Mouse (Mus musculus): Measurements from ENCODE around the gene Tmem97.
A peak's percentile ranks its signal among the peaks of the same experiment; 100 is the strongest.
"Not testable (repeated sequence)": the region's sequence is repeated elsewhere in the genome, so short reads cannot be mapped to it uniquely, and the experiment has no call there.

Tmem97 gene

DNA sequence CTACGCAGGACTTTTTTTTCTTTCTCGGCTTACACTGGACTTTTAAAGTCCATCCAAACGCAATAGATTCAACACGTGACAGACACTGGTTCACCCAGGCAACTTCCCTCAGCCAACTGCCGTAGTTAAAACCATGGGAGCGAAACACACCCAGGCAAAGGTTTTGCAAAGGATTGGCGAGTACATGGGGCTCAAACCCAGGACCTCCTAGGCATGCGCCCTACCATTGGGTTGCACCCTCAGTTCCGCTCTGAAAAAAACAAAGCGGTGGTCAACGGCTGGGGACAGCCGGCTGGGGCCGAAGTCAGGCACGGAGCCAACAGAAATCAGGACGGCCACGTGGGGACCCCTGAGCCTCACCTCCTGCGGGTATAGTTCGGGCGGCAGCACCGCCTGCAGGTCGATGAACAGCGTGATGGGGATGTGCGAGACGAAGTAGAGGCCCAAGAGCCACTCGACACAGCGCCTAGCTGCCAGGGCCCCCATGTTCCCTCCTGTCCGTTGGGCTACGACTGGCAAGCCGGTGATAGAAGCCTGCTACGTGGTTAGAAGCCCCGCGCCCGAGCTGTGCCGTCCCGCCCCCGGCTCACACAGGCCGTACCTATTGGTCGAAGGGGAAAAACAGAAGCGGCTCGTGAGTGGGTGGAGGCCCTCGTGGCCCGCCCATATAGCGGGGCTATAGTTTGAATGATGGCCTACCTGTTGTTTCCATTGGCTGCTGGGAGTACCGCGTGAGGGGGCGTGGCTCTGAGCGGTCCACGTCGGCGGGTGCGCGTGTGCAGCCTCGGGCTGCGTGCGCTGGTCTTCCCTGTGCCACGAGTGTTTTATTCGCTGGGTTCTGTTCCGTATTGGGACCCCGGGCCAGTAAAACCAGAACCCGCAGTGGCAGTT is at the start of gene Tmem97:
Tmem97 (minus strand) TSS at position 610 of the 891 bp plus-strand sequence.
- peak; percentile 78 for DNase-seq (ENCODE audit: extremely low read depth, low read depth, low spot score)

DNA sequence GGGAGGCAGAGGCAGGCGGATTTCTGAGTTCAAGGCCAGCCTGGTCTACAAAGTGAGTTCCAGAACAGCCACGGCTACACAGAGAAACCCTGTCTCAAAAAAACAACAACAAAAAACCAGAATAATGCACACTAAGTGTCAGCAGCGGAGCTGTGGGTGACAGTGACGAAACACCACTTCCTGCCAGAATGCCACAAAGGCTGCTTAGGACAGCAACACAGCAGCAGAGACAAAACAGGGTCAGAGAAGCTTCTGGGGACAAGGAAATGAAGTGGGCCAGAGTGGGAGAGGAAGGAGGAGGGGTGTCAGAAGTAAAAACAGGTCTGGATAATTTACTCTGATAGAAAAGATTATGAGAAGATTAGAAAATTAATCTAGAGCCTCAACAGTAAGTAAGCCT is 49.5 kb upstream of the Tmem97 start:
- no peak for DNase-seq (ENCODE audit: extremely low read depth, low read depth, low spot score)

DNA sequence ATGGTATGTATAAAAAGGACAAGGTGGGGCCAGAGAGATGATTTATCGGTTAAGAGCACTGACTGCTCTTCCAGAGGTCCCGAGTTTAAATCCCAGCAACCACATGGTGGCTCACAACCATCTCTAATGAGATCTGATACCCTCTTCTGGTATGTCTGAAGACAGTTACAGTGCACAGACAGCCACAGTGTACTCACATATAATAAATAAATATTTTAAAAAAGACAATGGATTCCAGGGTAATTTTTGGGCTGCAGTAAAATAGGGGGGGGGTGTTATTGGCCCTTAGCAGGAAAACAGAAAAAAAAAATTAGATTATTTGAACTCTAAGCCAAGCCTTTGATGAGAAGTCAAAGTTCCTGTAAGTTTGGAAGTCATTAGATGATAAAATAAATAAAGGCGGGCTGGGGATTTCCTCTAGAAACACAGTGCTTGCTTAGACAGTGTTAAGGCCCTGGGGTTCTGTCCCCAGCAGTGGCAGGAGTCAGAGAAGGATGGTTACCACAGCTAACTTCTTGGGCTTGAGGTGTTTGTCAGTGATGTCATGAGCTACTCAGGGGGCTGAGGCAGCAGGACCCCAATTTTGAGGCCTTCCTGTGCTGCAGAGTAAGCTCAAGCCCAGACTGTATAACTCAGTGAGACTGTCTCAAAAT is 48.3 kb upstream of the Tmem97 start:
- no peak for DNase-seq (ENCODE audit: extremely low read depth, low read depth, low spot score)

DNA sequence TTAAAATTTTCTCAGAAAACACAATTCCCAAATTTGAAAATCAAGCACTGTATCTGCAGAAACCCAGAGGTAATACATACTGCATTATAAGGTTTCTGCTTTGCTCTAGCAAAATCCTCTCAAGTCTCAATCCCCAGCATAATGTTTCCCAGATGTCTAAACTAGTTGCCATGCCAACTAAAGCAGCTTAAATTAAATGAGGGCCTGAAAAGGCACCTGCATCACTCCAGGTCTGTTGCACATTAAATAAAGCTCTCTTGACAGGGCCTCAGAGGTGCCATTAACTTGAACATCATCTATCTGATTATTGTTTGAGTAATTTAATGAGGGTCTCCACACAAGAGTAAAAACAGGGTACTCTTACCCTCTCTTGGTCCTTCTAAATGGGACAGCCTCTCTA is 46.2 kb upstream of the Tmem97 start:
- no peak for DNase-seq (ENCODE audit: extremely low read depth, low read depth, low spot score)

DNA sequence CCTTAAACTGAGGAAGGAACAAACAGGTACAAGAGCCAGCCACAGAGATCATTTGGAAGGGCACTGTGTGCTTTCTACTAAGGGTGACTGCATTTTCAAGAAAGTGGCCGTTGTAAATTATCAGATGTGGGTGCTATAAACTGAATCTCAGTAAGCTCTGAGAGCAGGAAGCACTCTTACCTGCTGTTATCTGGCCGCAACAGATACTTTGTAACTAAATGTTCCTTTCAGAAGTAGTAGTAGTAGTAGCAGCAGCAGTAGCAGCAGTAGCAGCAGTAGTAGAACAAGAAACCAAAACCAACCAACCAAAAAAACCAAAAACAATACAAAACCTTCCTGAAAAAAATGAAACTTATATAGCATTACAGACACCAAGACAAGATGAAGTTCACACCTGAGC is 45.2 kb upstream of the Tmem97 start:
- no peak for DNase-seq (ENCODE audit: extremely low read depth, low read depth, low spot score)

DNA sequence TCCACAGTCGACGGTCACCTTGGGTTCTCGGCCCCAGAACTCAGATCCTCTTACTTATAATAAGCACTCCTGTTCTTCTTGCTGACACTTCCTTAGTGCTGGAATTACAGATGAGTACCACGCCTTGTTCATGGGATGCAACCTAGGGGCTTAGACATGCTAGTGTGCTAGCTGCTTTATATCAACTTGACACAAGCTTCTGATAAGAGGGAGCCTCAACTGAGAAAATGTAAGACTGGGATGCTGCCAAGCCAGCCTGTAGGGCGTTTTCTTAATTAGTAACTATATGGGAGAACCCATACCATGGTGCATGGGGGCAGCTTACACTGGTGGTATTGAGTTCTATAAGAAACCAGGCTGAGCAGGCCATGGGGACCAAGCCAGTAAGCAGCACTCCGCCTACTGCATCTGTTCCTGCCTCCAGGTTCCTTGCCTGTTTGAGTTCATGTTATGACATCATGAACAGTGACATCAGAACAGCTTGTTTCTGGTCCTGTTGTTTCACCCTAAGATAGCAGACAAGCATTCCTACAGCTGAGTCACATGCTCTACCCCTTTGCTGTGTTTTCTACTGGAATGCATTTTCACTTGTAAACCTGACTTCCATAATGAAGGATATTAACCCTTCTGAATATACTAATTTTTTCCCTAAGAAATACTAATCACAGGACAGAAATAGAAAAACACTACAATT is 43.8 kb upstream of the Tmem97 start:
- DNase-seq (ENCODE audit: extremely low read depth, low read depth, low spot score), result no peak

DNA sequence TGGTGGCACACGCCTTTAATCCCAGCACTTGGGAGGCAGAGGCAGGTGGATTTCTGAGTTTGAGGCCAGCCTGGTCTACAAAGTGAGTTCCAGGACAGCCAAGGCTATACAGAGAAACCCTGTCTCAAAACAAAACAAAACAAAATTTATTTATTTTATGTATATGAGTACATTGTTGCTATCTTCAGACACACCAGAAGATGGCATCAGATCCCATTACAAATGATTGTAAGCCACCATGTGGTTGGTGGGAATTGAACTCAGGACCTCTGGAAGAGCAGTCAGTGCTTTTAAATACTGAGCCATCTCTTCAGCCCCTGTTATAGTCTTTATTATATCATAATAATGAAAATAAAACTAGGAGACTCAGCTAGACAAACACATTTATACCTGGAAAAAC is 37.1 kb upstream of the Tmem97 start:
- not testable (repeated sequence) for DNase-seq (ENCODE audit: extremely low read depth, low read depth, low spot score)

DNA sequence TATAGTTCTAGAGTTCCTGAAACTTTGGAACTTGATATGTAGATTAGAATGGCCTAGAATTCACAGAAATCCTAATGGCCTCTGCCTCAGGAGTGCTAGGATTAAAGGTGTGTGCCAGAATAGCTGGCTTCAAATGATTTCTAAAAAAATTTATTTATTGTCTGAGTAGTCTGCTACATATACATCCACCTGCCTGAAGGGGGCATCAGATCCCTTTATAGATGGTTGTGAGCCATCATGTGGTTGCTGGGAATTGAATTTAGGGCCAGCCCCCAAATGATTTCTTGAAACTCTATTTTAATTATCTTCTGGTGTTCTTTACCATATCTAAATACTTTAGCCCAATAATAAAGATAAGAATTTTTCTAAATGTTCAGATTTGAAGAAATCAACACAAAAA is 35.5 kb upstream of the Tmem97 start:
- DNase-seq (ENCODE audit: extremely low read depth, low read depth, low spot score), result no peak

DNA sequence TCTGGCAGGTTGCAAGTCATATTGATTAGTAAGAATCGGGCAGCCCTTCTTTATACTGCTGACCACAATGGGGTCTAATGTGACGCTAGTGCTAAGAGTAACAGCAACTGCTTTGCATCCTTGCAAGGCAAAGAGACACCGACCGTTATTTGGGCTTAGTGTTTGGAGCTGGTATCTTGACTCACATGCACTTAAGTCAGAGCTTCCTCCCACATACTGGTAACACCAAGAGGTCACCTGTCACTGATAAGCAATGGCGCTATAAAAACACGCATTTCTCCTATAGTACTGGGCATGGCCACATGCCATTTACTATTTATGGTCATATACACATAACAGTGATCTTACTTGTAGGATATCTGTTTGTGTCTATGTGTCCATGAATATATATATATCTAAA is 32.3 kb upstream of the Tmem97 start:
- no peak for DNase-seq (ENCODE audit: extremely low read depth, low read depth, low spot score)

DNA sequence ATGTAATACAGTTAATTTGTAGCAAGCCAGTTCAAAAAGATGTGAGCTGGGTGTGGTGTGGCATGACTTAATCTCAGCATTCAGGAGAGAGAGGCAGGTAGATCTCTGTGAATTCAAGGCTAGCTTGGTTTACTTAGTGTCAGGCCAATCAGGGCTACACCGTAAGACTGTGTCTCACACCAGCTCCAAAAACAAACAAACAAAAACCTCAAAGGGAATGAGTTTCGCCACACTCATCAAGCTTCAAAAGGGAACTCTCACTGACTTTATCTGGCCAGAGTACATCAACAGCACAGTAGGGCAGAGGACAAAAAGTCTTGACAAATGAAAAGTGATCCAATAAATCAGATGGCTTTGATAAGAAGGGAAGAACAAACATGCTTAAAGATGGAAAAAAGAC is 24.4 kb upstream of the Tmem97 start:
- DNase-seq (ENCODE audit: extremely low read depth, low read depth, low spot score), result no peak

DNA sequence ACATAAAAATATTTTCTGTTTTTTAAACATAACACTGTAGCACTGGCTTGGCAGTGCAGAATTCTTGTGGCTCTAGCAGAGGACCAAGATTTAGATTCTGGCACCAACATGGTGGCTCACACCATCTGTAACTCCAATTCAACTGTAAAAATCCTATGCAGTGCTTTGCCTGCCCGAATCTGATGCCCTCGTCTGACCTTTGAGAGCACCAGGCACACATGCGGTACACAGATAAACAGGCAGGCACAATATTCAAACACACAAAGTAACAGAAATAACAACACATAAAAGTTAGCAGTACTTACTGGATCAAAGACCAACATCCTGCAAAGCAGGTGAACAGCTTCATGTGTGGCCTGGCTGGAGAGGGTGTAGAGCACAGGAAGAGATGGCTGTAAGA is 24.0 kb upstream of the Tmem97 start:
- no peak for DNase-seq (ENCODE audit: extremely low read depth, low read depth, low spot score)

DNA sequence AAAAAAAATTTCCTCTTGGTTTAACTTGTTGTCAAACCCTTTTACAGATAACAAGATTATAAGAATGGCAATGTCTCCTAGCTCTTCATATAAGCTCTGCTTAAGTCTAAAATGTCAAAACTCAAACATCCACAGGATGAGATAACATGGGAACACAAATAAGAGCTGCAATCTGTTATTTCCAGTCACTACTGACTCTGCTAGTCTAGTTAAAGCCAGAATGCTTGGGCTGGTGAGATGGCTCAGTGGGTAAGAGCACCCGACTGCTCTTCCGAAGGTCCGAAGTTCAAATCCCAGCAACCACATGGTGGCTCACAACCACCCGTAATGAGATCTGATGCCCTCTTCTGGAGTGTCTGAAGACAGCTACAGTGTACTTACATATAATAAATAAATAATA is 23.5 kb upstream of the Tmem97 start:
- not testable (repeated sequence) for DNase-seq (ENCODE audit: extremely low read depth, low read depth, low spot score)

DNA sequence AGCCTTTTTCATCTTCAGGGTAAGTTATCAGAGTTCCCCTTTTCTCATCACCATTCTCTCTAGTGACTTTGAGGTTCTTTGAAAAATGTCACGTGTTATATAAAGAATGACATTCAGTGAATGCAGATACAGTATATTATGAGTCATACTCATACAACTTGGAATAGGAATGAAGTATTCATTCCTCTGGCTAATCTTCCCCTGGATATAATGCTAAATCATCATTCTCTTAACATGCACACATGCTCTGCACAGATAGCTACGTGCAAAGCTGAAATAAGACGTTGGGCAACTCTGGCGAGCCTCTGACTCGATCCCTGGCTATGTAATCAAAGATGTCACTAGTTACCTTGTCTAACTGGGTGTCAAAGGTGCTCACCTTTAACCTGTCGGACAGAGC is 21.3 kb upstream of the Tmem97 start:
- no peak for DNase-seq (ENCODE audit: extremely low read depth, low read depth, low spot score)

DNA sequence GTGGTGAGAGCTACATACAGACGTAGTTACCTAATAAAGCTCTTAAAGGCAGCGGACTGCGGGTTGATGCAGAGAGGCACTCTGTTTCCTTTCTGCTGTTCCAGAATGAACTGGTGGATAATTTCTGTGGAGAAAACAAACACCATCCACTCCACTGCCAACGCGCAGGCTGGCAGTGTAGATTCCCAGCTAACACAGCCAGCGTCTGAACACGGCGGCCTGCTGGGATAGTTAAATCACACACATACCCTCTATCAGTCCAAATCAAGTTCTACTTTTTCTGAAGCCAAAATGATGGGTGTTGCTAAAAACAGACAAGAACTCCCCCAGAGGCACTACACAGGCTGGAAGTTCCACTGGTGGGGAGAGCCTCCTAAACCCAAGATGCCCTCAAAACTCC is 20.9 kb upstream of the Tmem97 start:
- DNase-seq (ENCODE audit: extremely low read depth, low read depth, low spot score), result no peak

DNA sequence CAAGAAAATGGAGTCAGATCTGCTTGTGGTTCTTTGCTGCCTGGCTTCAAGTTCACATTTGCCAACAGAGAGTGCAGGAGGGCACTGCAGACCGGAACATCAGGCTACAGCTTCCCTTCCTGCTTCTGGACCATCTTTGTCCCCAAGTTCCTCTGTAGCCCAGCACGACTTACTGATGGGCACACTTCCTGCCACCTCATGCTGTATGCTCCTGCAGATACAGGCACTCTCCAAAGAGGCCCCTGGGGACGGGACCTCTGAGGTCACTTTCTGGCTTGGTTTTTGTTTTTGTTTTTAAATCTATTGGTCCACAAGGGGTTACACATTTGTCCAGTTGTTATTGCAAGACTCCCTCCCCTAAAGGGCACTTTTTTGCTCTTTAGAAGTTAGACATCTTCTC is 19.2 kb upstream of the Tmem97 start:
- DNase-seq (ENCODE audit: extremely low read depth, low read depth, low spot score), result no peak

DNA sequence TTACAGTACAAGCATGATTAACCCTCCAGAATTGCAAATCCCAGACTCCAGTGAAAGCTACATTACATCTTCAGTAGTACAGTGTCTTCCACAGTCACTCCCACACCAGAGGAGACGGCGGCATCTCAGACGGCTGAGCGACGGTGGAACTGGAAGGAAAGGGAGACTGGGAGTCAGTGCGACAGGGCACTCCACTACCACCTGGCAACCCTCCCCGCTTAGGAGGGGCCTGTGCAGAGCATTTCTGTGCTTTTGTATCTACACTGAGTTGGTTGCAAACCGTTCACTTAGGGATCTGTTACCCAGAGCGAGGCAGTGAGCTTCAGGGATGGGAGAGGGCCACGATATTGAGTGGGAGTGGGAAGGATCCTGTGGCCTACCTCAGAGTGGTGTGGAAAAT is 18.2 kb upstream of the Tmem97 start:
- DNase-seq (ENCODE audit: extremely low read depth, low read depth, low spot score), result no peak

DNA sequence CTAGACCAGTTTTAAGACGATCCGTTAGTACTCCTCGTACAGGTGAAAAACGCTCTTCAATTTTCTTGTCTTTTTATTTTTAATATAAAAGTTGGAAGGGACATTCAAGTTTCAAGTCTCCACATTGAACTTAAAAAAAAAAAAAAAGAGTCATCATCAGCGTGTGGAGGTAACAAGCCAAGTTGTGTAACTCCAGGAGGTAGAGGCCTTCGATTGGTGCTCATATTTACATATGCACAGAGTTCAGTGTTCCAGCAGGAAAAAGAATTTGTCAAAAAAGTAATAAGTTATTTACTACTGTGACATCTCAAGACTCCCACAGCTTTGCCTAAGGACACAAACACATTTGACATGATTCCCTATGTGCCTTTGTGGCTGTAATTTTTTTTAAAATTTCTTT is 17.0 kb upstream of the Tmem97 start:
- no peak for DNase-seq (ENCODE audit: extremely low read depth, low read depth, low spot score)

DNA sequence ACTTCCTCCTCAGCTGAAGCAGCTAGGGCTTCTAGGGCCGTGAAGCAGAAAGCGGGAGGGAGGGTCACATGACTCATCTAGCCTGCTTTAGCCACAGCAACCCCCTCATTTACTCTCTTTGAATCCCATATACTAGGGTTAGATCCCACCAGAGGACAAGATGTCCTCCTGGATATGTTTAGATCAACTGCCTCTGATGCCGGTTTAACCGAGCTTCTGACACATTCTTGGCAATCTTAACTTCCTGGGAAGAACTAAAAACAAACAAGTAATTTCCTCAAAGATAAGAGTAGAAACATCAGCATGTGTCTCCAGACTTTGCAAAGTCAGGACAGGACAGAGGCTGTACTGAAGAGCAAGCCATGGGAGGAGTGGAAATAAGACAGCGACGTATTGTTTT is 16.2 kb upstream of the Tmem97 start:
- no peak for DNase-seq (ENCODE audit: extremely low read depth, low read depth, low spot score)

DNA sequence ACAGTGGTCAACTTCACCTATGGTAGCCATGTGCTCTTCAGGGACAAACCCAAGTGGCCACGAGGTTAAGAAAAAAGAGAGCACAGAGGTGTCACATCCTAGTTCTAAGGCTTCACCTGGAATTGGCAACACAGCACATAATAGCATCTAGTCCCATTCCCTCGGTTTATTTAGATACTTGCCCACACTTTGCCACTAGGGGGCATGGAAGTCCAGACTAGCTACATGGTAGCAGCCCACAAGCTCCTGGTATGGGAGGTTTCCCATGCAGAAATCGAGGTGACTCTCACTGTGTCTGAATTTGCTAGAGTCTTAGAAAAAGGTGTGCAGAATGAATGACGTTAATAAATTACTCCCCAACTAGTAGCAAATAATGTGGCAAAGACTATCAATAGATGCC is 9.9 kb upstream of the Tmem97 start:
- DNase-seq (ENCODE audit: extremely low read depth, low read depth, low spot score), result no peak

DNA sequence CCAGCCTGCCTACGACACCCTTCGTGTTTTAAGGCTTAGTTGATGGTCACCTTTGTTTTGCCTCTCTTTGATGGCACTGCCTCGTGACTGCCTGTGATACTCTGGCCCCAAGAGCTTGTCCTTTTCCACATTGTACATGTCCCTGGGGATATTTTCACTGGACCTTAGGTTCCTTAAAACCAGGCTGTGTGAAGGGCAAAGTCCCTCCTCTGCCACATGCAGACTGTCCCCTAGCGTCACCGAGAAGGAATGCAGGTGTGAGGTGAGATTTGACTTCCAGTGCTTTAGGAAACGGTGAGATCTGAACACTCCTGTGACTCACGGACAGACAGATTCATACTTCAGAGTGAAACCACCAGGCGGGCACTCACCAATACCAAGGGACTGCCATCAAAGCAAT is 6.7 kb upstream of the Tmem97 start:
- no peak for DNase-seq (ENCODE audit: extremely low read depth, low read depth, low spot score)

DNA sequence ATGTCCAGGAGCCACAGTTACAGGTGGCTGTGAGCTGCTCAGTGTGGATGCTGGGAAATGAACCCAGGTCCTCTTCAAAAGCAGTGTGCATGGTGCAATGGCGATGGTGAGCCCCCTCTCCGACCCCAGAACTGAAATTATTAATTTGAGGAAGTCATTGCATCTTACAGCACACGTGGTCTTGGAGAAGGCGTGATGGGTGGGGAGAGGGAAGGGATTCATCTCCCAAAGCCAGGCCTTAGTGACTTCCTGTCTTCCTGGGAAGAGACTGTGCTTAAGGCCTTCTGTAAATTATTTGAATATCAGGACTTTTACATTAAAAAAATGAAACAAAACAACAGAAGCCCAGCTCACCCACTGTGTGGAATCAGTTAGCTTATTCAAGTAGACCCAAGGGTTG is 5.5 kb upstream of the Tmem97 start:
- DNase-seq (ENCODE audit: extremely low read depth, low read depth, low spot score), result no peak

DNA sequence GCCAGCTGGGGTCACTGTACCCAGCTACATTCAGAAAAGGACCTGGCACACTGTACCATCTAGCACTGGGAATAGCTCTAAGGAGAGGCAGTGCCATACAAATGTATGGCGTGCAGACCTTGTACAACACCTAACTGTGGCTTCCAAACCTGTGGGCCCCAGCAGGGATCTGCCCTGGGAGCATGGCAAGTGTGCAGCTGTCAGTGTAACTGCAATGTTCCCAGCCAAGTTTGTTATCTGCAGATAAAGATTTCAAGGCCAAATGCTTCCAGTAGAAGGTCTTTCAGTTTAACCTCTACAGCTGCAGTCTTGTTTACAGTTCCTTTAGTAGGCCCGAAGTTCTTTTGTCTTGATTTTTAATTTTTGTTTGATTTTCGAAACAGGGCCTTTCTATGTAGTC is 5.0 kb upstream of the Tmem97 start:
- DNase-seq (ENCODE audit: extremely low read depth, low read depth, low spot score), result no peak

Data from fat pad, adult 2 months (tissue).